Mouse (Mus musculus) lung, postnatal 25 days (tissue): Measurements from ENCODE around the gene Ahcyl2.
"Not testable (repeated sequence)": the region's sequence is repeated elsewhere in the genome, so short reads cannot be mapped to it uniquely, and the experiment has no call there.

Experiments used
- DNase-seq: peaks from one replicate; pipeline ENCODE4 v3.0.0; 2022; ENCODE audit warnings: low spot score

The Ahcyl2 gene

GRCm38 (mm10) chr6:29815634-29816033 lies 47.8 kb downstream of the Ahcyl2 start:
- no peak for DNase-seq

- not testable (repeated sequence) for DNase-seq
Observed at GRCm38 (mm10) chr6:29816371-29816770, 48.6 kb downstream of the Ahcyl2 start.

- peak; percentile 43 for DNase-seq
Observed at GRCm38 (mm10) chr6:29819309-29819708, 51.5 kb downstream of the Ahcyl2 start.

- DNase-seq = no peak
Observed at GRCm38 (mm10) chr6:29820314-29820713, 52.5 kb downstream of the Ahcyl2 start.

GRCm38 (mm10) chr6:29820926-29821325 lies 53.1 kb downstream of the Ahcyl2 start:
- DNase-seq = peak; percentile 31

- no peak for DNase-seq
Observed at GRCm38 (mm10) chr6:29821770-29822169, 54.0 kb downstream of the Ahcyl2 start.

- DNase-seq = no peak
Observed at GRCm38 (mm10) chr6:29825302-29825701, 57.5 kb downstream of the Ahcyl2 start.

- DNase-seq = no peak
Observed at GRCm38 (mm10) chr6:29827291-29828242, 59.8 kb downstream of the Ahcyl2 start.

GRCm38 (mm10) chr6:29828574-29829234 lies 60.9 kb downstream of the Ahcyl2 start:
- DNase-seq = no peak

- DNase-seq = no peak
Observed at GRCm38 (mm10) chr6:29832356-29832755, 64.5 kb downstream of the Ahcyl2 start.

GRCm38 (mm10) chr6:29833117-29833516 lies 65.3 kb downstream of the Ahcyl2 start:
- no peak for DNase-seq

GRCm38 (mm10) chr6:29833568-29834255 lies 65.9 kb downstream of the Ahcyl2 start:
- no peak for DNase-seq

GRCm38 (mm10) chr6:29835543-29836177 lies 67.8 kb downstream of the Ahcyl2 start:
- DNase-seq = no peak

GRCm38 (mm10) chr6:29837579-29837978 lies 69.8 kb downstream of the Ahcyl2 start:
- no peak for DNase-seq

- no peak for DNase-seq
Observed at GRCm38 (mm10) chr6:29838531-29838930, 70.7 kb downstream of the Ahcyl2 start.

- no peak for DNase-seq
Observed at GRCm38 (mm10) chr6:29840008-29840407, 72.2 kb downstream of the Ahcyl2 start.

- no peak for DNase-seq
Observed at GRCm38 (mm10) chr6:29841461-29841860, 73.7 kb downstream of the Ahcyl2 start.

GRCm38 (mm10) chr6:29847643-29848166 lies 79.9 kb downstream of the Ahcyl2 start:
- DNase-seq = no peak

GRCm38 (mm10) chr6:29848808-29849207 lies 81.0 kb downstream of the Ahcyl2 start:
- peak; percentile 60 for DNase-seq

GRCm38 (mm10) chr6:29850096-29850495 lies 82.3 kb downstream of the Ahcyl2 start:
- no peak for DNase-seq

- DNase-seq = no peak
Observed at GRCm38 (mm10) chr6:29850747-29851146, 82.9 kb downstream of the Ahcyl2 start.

- no peak for DNase-seq
Observed at GRCm38 (mm10) chr6:29851873-29852272, 84.1 kb downstream of the Ahcyl2 start.
